Mouse (Mus musculus) limb, embryonic 10.5 days (tissue): ENCODE data around the gene Eprs. TPM values are rescaled to one million over a fixed set of nuclear protein-coding genes. Genes with fewer than 3 reads are reported as not detected.

Experiments used
- DNase-seq: peaks from one replicate; pipeline ENCODE4 v3.0.0-alpha.2; 2017; ENCODE audit warnings: low spot score
- H3K27ac ChIP-seq: fragments of 300-500 bp; sonication (generic); 2 replicates; pipeline ENCODE4 v1.5.1; 2016; ENCODE audit warnings: mild to moderate bottlenecking
- H3K27me3 ChIP-seq: fragments of 300-500 bp; sonication (generic); 2 replicates; pipeline ENCODE4 v1.6.1; 2016; ENCODE audit warnings: low read depth, mild to moderate bottlenecking; ENCODE audit not compliant: poor library complexity, severe bottlenecking
- H3K36me3 ChIP-seq: fragments of 300-500 bp; sonication (generic); 2 replicates; pipeline ENCODE4 v1.6.1; 2016; ENCODE audit warnings: mild to moderate bottlenecking, moderate library complexity
- H3K4me1 ChIP-seq: fragments of 300-500 bp; sonication (generic); 2 replicates; pipeline ENCODE4 v1.6.1; 2016
- H3K4me3 ChIP-seq: fragments of 300-500 bp; sonication (generic); 2 replicates; pipeline ENCODE4 v1.5.1; 2016; ENCODE audit warnings: mild to moderate bottlenecking, moderate library complexity
- H3K9me3 ChIP-seq: fragments of 300-500 bp; sonication (generic); replicated peaks from 2 replicates; pipeline ENCODE4 v1.6.1; 2016; ENCODE audit warnings: mild to moderate bottlenecking
- WGBS: fragments of 180-500 bp; shearing (Covaris S2); methylation state at CpG from one replicate; pipeline ENCODE4 v1.1.7; 2016; 5-methylcytosine and 5-hydroxymethylcytosine counted together
- polyA plus RNA-seq: library from polyadenylated mRNA; unstranded; fragments of >200 nt; fragmentation: Nextera tagmentation; extraction: Ambion mirVana; gene quantifications from 2 replicates; pipeline ENCODE4 v1.2.1, GENCODE M21; 2016

Gene Eprs
- polyA plus RNA-seq, 1 experiment from 2014 or later: 161 TPM

GRCm38 (mm10) chr1:185336535-185336934, 26.3 kb upstream of the Eprs start:
- WGBS: 89% methylated on average over 3 of the region's 3 CpGs
- DNase-seq: no peak
- Histone ChIP-seq H3K27me3 (no peaks in the 10 kb centered on the region), H3K4me3 (no peak overlapping the region), H3K27ac (no peak overlapping the region), H3K9me3 (no peaks in the 10 kb centered on the region), H3K36me3 (peaks cover 43% of the 10 kb centered on the region), H3K4me1 (peaks cover 12% of the 10 kb centered on the region)

- Histone ChIP-seq H3K4me1 (no peaks in the 10 kb centered on the region), H3K27ac (no peak overlapping the region), H3K4me3 (no peak overlapping the region), H3K36me3 (peaks cover 97% of the 10 kb centered on the region), H3K27me3 (no peaks in the 10 kb centered on the region), H3K9me3 (no peaks in the 10 kb centered on the region)
- WGBS: 95% methylated on average over 4 of the region's 4 CpGs
- DNase-seq: no peak
Observed at GRCm38 (mm10) chr1:185342441-185342840, 20.4 kb upstream of the Eprs start.

DNA sequence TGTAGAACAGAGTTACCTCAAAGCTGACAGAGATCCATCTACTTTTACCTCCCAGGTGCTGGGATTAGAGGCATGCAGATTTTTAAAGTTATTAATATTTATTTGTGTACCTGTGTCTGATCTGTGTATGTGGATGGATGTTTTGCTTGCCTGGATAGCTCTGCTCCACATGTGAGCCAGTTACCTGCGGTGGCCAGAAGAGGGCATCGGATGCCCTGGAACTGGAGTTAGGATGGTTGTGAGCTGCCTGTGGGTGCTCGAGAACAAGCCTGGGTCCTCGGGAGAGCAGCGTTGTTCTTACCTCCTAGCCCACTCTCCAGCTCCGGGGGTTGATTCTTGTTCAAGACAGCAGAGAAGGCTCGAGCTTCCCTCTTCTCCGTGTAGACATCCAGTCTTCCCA, 19.4 kb upstream of the Eprs start:
- WGBS: 78% methylated on average over 8 of the region's 8 CpGs

DNA sequence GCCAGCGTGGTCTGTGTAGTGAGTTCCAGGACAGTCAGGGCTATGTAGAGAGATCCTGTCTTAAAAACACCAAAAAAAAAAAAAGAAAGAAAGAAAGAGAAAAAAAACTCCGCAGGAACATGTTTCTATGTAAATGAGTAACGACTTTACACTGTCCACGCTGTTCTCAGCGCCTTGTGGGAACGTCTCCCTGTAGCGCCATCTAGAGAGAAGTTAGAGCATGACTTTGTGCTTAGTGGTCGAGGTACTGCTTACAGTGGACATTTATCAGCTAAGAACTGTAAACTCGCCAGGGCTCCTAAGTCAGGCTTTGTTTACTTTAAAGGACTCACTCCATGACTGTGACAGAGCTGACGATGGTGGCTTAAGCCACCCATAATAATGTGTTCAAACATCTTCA, 16.7 kb upstream of the Eprs start:
- no peak overlapping the region for H3K27ac ChIP-seq
- no peaks in the 10 kb centered on the region for H3K9me3 ChIP-seq
- no peaks in the 10 kb centered on the region for H3K4me1 ChIP-seq
- DNase-seq: no peak
- peaks cover 99% of the 10 kb centered on the region for H3K36me3 ChIP-seq
- H3K4me3 ChIP-seq: no peak overlapping the region
- WGBS: 73% methylated on average over 10 of the region's 10 CpGs
- no peaks in the 10 kb centered on the region for H3K27me3 ChIP-seq

More for the DNA sequence above, 19.4 kb upstream of the Eprs start:
- no peaks in the 10 kb centered on the region for H3K4me1 ChIP-seq
- no peak for DNase-seq
- H3K27ac ChIP-seq: no peak overlapping the region
- H3K36me3 ChIP-seq: peaks cover 97% of the 10 kb centered on the region
- H3K9me3 ChIP-seq: no peaks in the 10 kb centered on the region
- H3K27me3 ChIP-seq: no peaks in the 10 kb centered on the region
- H3K4me3 ChIP-seq: no peak overlapping the region

DNA sequence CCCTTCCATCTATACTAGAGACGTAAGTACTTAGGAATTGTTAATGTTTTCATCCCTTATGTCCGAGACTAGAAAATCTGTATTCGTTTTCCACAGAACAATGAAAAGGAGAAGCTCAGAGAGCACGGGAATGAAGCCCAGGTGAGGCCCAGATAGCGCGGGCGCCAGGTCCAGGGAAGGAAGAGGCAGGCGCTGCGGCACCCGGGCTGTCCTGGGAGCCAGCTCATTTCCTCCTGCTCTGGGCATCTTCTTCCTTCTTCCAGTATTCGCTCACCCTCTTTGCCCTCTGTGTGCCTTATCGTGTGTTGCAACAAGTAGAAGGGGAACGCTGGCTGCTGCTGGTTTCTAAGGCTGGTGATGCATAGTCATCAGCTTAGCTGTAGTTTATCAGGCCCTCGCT, 13.1 kb upstream of the Eprs start:
- no peaks in the 10 kb centered on the region for H3K9me3 ChIP-seq
- 98% methylated on average over 14 of the region's 14 CpGs for WGBS
- no peak for DNase-seq

DNA sequence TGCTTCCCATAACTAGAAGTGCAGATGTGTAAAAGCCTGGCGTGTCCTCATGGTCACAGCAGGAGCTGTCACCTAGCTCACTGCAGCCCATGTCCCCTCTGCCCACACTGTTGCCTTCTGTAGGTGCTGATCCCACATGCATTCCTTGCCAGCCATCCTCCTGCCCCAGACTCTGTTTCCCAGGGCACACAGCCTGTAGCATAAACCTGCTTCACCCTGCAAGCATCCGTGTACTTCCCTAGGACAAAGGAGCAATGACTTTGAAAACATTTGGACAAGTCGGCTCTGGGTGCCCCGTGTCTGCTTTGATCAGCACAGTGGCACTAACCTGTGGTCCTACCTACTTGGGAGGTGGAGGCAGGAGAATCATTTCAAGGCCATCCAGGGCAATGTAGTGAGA, 12.2 kb upstream of the Eprs start:
- 95% methylated on average over 4 of the region's 4 CpGs for WGBS
- Histone ChIP-seq H3K4me3 (no peak overlapping the region), H3K27me3 (no peaks in the 10 kb centered on the region), H3K36me3 (peaks cover 97% of the 10 kb centered on the region), H3K9me3 (no peaks in the 10 kb centered on the region), H3K4me1 (no peaks in the 10 kb centered on the region), H3K27ac (no peak overlapping the region)
- DNase-seq: no peak

More for the DNA sequence above, 13.1 kb upstream of the Eprs start:
- Histone ChIP-seq H3K4me1 (no peaks in the 10 kb centered on the region), H3K4me3 (no peak overlapping the region), H3K36me3 (peaks cover 97% of the 10 kb centered on the region), H3K27me3 (no peaks in the 10 kb centered on the region), H3K27ac (no peak overlapping the region)

DNA sequence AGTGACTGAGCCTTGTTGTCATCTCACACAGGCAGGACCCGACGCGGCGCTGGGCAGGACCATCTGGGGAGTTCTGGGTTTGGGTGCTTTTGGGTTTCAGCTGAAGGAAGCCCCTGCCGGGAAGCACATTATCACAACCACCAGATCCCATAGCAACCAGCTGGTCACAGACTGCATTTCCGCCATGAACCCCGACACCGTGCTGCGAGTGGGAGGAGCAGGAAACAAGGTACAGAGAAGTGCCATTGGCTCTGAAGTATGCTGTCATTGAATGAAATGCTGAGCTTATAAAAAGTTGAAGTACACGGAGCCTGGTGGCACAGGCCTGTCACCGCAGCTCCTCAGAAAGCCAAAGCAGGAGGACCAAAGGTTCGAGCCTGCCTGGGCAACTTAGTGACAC, 10.7 kb upstream of the Eprs start:
- no peaks in the 10 kb centered on the region for H3K9me3 ChIP-seq
- WGBS: 91% methylated on average over 12 of the region's 12 CpGs
- no peaks in the 10 kb centered on the region for H3K4me1 ChIP-seq
- H3K4me3 ChIP-seq: no peak overlapping the region
- no peaks in the 10 kb centered on the region for H3K27me3 ChIP-seq
- no peak overlapping the region for H3K27ac ChIP-seq
- H3K36me3 ChIP-seq: peaks cover 96% of the 10 kb centered on the region
- no peak for DNase-seq

- no peak overlapping the region for H3K27ac ChIP-seq
- WGBS: 96% methylated on average over 8 of the region's 8 CpGs
- H3K4me3 ChIP-seq: no peak overlapping the region
- DNase-seq: no peak
- H3K27me3 ChIP-seq: no peaks in the 10 kb centered on the region
- no peaks in the 10 kb centered on the region for H3K4me1 ChIP-seq
- no peaks in the 10 kb centered on the region for H3K9me3 ChIP-seq
- H3K36me3 ChIP-seq: peaks cover 93% of the 10 kb centered on the region
Observed at GRCm38 (mm10) chr1:185353351-185353750, 9.5 kb upstream of the Eprs start.

GRCm38 (mm10) chr1:185354731-185355130, 8.1 kb upstream of the Eprs start:
- Histone ChIP-seq H3K9me3 (no peaks in the 10 kb centered on the region), H3K27ac (no peak overlapping the region), H3K27me3 (no peaks in the 10 kb centered on the region), H3K4me1 (no peaks in the 10 kb centered on the region), H3K4me3 (no peak overlapping the region), H3K36me3 (peaks cover 81% of the 10 kb centered on the region)
- 80% methylated on average over 4 of the region's 4 CpGs for WGBS
- DNase-seq: no peak

GRCm38 (mm10) chr1:185356246-185356645, 6.6 kb upstream of the Eprs start:
- H3K27me3 ChIP-seq: no peaks in the 10 kb centered on the region
- H3K27ac ChIP-seq: no peak overlapping the region
- H3K36me3 ChIP-seq: peaks cover 69% of the 10 kb centered on the region
- 95% methylated on average over 8 of the region's 8 CpGs for WGBS
- H3K4me3 ChIP-seq: no peak overlapping the region
- DNase-seq: no peak
- no peaks in the 10 kb centered on the region for H3K9me3 ChIP-seq
- H3K4me1 ChIP-seq: no peaks in the 10 kb centered on the region

DNA sequence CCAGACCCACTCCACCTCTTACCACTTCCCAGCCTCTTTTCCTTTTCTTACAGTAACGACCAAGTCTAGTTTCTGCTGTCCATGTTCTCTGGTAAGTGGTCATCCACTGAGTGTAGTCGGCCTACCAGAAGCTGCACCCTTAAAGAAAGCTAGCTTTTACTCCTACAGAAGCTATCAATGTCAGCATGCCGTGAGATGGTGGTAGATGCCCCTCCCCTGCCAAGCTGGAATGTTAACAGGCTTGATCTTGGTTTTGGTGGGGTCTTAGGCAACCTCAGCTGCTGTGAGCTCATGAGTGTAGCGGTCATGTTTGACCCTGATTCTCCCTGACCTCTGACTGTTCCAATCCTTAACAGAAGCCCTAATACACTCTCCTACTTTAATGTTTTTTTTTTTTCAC, 4.6 kb upstream of the Eprs start:
- Histone ChIP-seq H3K27me3 (no peaks in the 10 kb centered on the region), H3K36me3 (peaks cover 50% of the 10 kb centered on the region), H3K4me1 (peaks cover 3% of the 10 kb centered on the region; the same call in 1 of the 2 replicates), H3K27ac (no peak overlapping the region), H3K9me3 (no peaks in the 10 kb centered on the region), H3K4me3 (no peak overlapping the region)
- 90% methylated on average over 4 of the region's 4 CpGs for WGBS
- DNase-seq: no peak

DNA sequence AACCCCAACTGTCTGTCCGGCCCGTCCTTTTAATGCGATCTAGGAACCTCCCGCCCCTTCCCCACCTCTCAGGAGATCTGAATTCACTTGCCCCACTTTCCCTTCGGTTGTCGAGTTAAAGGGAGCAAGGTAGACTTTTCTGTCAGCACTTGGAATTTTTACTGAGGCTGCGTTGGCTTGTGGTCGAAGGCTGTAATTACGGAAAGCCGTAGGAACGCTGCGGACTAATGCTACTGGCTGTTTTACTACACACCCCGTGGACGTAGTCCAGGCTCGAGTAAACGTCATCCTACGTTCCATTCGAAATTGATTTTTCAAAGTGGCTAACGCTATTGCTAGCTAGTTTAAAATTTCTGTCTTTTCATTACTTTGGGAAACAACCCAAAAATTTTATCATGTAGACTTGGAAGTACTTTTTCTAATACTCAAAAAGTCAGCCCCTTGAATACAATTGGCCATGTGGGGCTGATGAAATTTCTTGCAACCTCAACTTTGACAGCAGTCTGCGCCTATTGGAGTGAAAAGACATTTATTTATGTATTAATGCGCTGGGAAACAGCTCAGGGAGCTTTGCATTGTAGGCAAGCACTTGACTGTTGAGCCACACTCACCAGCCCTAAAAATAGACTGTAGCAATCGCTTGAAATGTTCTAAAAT, 810 bp downstream of the Eprs start:
- peaks cover 18% of the 10 kb centered on the region for H3K36me3 ChIP-seq
- H3K4me3 ChIP-seq: peak overlapping the region; percentile 99
- peak; percentile 60 for DNase-seq
- H3K27me3 ChIP-seq: no peaks in the 10 kb centered on the region
- no peaks in the 10 kb centered on the region for H3K9me3 ChIP-seq
- H3K4me1 ChIP-seq: peaks cover 13% of the 10 kb centered on the region
- H3K27ac ChIP-seq: peak overlapping the region; percentile 94
- 6% methylated on average over 22 of the region's 22 CpGs for WGBS

GRCm38 (mm10) chr1:185364183-185364540, 1.3 kb downstream of the Eprs start:
- Histone ChIP-seq H3K9me3 (no peaks in the 10 kb centered on the region), H3K27ac (no peak overlapping the region), H3K27me3 (no peaks in the 10 kb centered on the region), H3K36me3 (peaks cover 22% of the 10 kb centered on the region), H3K4me3 (peak overlapping the region; percentile 99), H3K4me1 (peaks cover 13% of the 10 kb centered on the region)
- no peak for DNase-seq
- 56% methylated on average over 6 of the region's 6 CpGs for WGBS

DNA sequence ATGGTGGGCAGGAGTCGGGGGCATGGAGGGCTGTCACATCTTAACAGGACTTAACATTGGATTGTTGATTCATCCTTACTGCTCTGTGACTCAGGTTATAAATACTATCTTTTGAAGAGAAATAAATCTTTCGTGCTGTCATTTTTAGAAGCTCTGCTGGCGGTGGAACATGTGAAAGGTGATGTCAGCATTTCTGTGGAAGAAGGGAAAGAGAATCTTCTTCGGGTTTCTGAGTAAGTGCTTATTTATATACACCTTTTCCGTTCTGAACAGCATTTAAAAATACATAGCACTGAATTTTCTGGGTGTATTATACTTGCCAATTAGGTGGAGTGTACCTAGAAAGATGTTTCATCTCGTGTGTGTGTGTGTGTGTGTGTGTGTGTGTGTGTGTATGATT, 4.5 kb downstream of the Eprs start:
- Histone ChIP-seq H3K36me3 (peaks cover 47% of the 10 kb centered on the region), H3K4me1 (peaks cover 10% of the 10 kb centered on the region), H3K27me3 (no peaks in the 10 kb centered on the region), H3K4me3 (no peak overlapping the region), H3K9me3 (no peaks in the 10 kb centered on the region), H3K27ac (no peak overlapping the region)
- DNase-seq: no peak
- 89% methylated on average over 6 of the region's 6 CpGs for WGBS
